Mouse (Mus musculus): ENCODE measurements around the gene Slc39a11. TPM values are rescaled to one million over a fixed set of nuclear protein-coding genes. Genes with fewer than 3 reads are reported as not detected.
A peak's percentile ranks its signal among the peaks of the same experiment; 100 is the strongest.

Slc39a11 gene
- polyA plus RNA-seq, 1 experiment from 2014 or later: 40.1 TPM

DNA sequence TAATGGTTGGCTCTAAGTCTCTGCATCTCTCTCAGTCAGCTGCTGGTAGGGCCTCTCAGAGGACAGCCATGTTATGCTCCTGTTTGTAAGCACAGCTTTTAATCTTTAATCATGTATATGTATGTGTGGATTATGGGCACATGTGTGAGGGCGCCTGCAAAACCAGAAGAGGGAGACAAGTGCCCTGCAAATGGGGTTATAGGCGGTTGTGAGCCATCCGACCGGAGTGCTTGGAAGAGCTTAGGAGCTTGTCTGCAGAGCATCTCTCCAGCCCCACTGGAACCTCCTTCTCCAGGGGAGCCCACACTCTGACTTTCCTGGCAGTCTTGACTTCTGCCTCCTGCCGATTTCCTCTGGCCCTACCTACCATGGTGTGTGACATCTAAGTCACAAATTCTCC, 211.0 kb downstream of the Slc39a11 start:
- Histone ChIP-seq H3K36me3 (ENCODE audit: control insufficient read depth, insufficient read depth, low read length) (no peaks in the 10 kb centered on the region), H3K9ac (ENCODE audit: low read depth, low read length) (peak overlapping the region; percentile 39; the same call in 1 of the 2 replicates), H3K4me1 (ENCODE audit: control insufficient read depth, insufficient read depth, low read depth, low read length) (peaks cover 13% of the 10 kb centered on the region), H3K27me3 (replicated peaks; ENCODE audit: control insufficient read depth, insufficient read depth, low read length) (no peaks in the 10 kb centered on the region), H3K4me3 (ENCODE audit: low read length) (no peak overlapping the region), H3K4me2 (ENCODE audit: low read length) (no peak overlapping the region), H3K27ac (ENCODE audit: low read depth, low read length) (peak overlapping the region; percentile 62), H3K9me3 (ENCODE audit: control insufficient read depth, low read length) (peaks cover 7% of the 10 kb centered on the region)
- 64% methylated on average over 5 of the region's 5 CpGs for WGBS
- ATAC-seq: peak; percentile 28

- WGBS: 90% methylated on average over 9 of the region's 9 CpGs
- H3K4me2 ChIP-seq (ENCODE audit: low read length): no peak overlapping the region
Observed at GRCm38 (mm10) chr11:113437357-113437756, 212.5 kb downstream of the Slc39a11 start.

GRCm38 (mm10) chr11:113436299-113436698, 213.6 kb downstream of the Slc39a11 start:
- H3K36me3 ChIP-seq (ENCODE audit: control insufficient read depth, insufficient read depth, low read length): no peaks in the 10 kb centered on the region
- no peaks in the 10 kb centered on the region for H3K27me3 ChIP-seq (replicated peaks; ENCODE audit: control insufficient read depth, insufficient read depth, low read length)
- H3K9me3 ChIP-seq (ENCODE audit: control insufficient read depth, low read length): peaks cover 9% of the 10 kb centered on the region
- no peak for ATAC-seq
- H3K9ac ChIP-seq (ENCODE audit: low read depth, low read length): no peak overlapping the region
- no peak overlapping the region for H3K27ac ChIP-seq (ENCODE audit: low read depth, low read length)
- H3K4me2 ChIP-seq (ENCODE audit: low read length): no peak overlapping the region
- H3K4me1 ChIP-seq (ENCODE audit: control insufficient read depth, insufficient read depth, low read depth, low read length): peaks cover 13% of the 10 kb centered on the region
- WGBS: 83% methylated on average over 6 of the region's 6 CpGs
- no peak overlapping the region for H3K4me3 ChIP-seq (ENCODE audit: low read length)

More at GRCm38 (mm10) chr11:113437357-113437756, 212.5 kb downstream of the Slc39a11 start:
- no peak for ATAC-seq
- H3K36me3 ChIP-seq (ENCODE audit: control insufficient read depth, insufficient read depth, low read length): no peaks in the 10 kb centered on the region
- no peak overlapping the region for H3K4me3 ChIP-seq (ENCODE audit: low read length)
- H3K9ac ChIP-seq (ENCODE audit: low read depth, low read length): no peak overlapping the region
- H3K9me3 ChIP-seq (ENCODE audit: control insufficient read depth, low read length): peaks cover 7% of the 10 kb centered on the region
- peaks cover 13% of the 10 kb centered on the region for H3K4me1 ChIP-seq (ENCODE audit: control insufficient read depth, insufficient read depth, low read depth, low read length)
- no peak overlapping the region for H3K27ac ChIP-seq (ENCODE audit: low read depth, low read length)
- H3K27me3 ChIP-seq (replicated peaks; ENCODE audit: control insufficient read depth, insufficient read depth, low read length): no peaks in the 10 kb centered on the region

DNA sequence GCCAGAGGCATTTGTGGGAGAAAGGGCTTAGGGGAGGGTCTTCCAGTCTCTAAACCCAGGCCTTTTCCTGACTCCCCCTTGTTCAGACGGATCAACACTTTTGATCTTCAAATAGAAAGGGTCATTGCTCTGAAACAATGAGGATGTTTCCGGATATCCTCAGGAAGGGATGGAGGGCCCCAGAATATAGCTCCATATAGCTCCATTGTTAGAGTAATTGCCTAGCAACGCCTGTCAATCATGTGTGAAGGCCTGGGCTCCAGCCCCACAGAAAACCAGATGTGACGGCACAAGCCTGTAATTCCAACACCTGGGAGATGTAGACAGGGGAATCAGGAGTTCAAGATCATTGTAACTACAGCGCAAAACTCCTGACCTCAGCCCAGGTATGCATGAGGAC, 214.2 kb downstream of the Slc39a11 start:
- no peak overlapping the region for H3K4me3 ChIP-seq (ENCODE audit: low read length)

DNA sequence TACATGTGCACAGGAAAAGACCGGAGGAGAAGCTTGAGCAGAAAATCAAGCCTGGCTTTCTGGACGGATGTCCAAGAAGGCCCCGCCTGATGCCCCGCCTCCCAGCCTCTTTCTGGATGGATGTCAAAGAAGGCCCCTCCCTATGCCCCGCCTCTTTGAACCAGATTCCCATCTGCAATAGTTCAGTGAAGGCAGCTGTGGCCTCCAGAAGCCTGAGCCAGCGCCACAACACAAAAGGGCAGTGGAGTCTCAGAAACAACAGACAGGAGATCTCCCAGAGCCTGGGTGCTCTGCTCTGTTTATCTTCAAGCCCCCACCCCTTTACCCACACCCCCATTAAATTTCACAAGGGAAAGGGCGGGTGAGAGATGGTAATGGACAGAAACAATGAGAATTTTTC, 218.7 kb downstream of the Slc39a11 start:
- 68% methylated on average over 7 of the region's 7 CpGs for WGBS
- no peaks in the 10 kb centered on the region for H3K36me3 ChIP-seq (ENCODE audit: control insufficient read depth, insufficient read depth, low read length)

More for the DNA sequence above, 214.2 kb downstream of the Slc39a11 start:
- H3K4me1 ChIP-seq (ENCODE audit: control insufficient read depth, insufficient read depth, low read depth, low read length): peaks cover 13% of the 10 kb centered on the region
- H3K9me3 ChIP-seq (ENCODE audit: control insufficient read depth, low read length): peaks cover 4% of the 10 kb centered on the region; the same call in 1 of the 2 replicates
- H3K36me3 ChIP-seq (ENCODE audit: control insufficient read depth, insufficient read depth, low read length): no peaks in the 10 kb centered on the region
- H3K4me2 ChIP-seq (ENCODE audit: low read length): no peak overlapping the region
- no peak overlapping the region for H3K9ac ChIP-seq (ENCODE audit: low read depth, low read length)
- H3K27me3 ChIP-seq (replicated peaks; ENCODE audit: control insufficient read depth, insufficient read depth, low read length): no peaks in the 10 kb centered on the region
- no peak for ATAC-seq
- no peak overlapping the region; the same call in 1 of the 2 replicates for H3K27ac ChIP-seq (ENCODE audit: low read depth, low read length)
- 35% methylated on average over 5 of the region's 5 CpGs for WGBS

GRCm38 (mm10) chr11:113425882-113426281, 224.0 kb downstream of the Slc39a11 start:
- H3K27ac ChIP-seq (ENCODE audit: low read depth, low read length): peak overlapping the region; percentile 40
- 40% methylated on average over 9 of the region's 9 CpGs for WGBS
- no peak overlapping the region for H3K4me3 ChIP-seq (ENCODE audit: low read length)
- H3K9ac ChIP-seq (ENCODE audit: low read depth, low read length): no peak overlapping the region; the same call in 1 of the 2 replicates
- 0 out of 2 replicates have a peak overlapping the region, but pooled peaks have one; percentile 11 for H3K4me2 ChIP-seq (ENCODE audit: low read length)
- no peaks in the 10 kb centered on the region for H3K36me3 ChIP-seq (ENCODE audit: control insufficient read depth, insufficient read depth, low read length)
- no peaks in the 10 kb centered on the region for H3K27me3 ChIP-seq (replicated peaks; ENCODE audit: control insufficient read depth, insufficient read depth, low read length)
- H3K4me1 ChIP-seq (ENCODE audit: control insufficient read depth, insufficient read depth, low read depth, low read length): peaks cover 6% of the 10 kb centered on the region
- H3K9me3 ChIP-seq (ENCODE audit: control insufficient read depth, low read length): no peaks in the 10 kb centered on the region
- peak; percentile 57; the same call in 1 of the 2 replicates for ATAC-seq

More for the DNA sequence above, 218.7 kb downstream of the Slc39a11 start:
- Histone ChIP-seq H3K4me3 (ENCODE audit: low read length) (no peak overlapping the region), H3K4me1 (ENCODE audit: control insufficient read depth, insufficient read depth, low read depth, low read length) (peaks cover 2% of the 10 kb centered on the region; the same call in 1 of the 2 replicates), H3K9ac (ENCODE audit: low read depth, low read length) (no peak overlapping the region), H3K27ac (ENCODE audit: low read depth, low read length) (no peak overlapping the region), H3K4me2 (ENCODE audit: low read length) (no peak overlapping the region), H3K9me3 (ENCODE audit: control insufficient read depth, low read length) (0 out of 2 replicates have a peak, but pooled peaks cover 4% of the 10 kb centered on the region), H3K27me3 (replicated peaks; ENCODE audit: control insufficient read depth, insufficient read depth, low read length) (no peaks in the 10 kb centered on the region)
- no peak for ATAC-seq

DNA sequence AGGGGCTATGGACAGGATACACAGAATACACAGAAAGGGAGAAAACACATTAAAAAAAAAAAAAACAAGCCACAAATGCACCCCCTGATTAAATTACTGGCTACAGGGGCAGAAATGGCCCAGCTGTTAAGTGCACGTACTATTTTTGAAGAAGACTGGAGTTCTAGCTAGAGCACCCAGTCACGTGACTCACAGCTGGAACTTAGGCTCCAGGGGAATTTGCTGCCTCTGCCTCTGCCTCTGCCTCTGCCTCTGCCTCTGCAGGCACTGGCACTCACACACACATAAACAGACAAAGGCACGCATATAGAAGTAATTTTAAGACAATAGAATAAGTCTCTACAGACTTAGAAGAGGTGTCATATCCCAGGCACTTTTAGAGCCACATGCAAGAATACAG, 224.4 kb downstream of the Slc39a11 start:
- Histone ChIP-seq H3K4me2 (ENCODE audit: low read length) (no peak overlapping the region), H3K36me3 (ENCODE audit: control insufficient read depth, insufficient read depth, low read length) (no peaks in the 10 kb centered on the region), H3K4me3 (ENCODE audit: low read length) (no peak overlapping the region), H3K27ac (ENCODE audit: low read depth, low read length) (peak overlapping the region; percentile 40), H3K27me3 (replicated peaks; ENCODE audit: control insufficient read depth, insufficient read depth, low read length) (no peaks in the 10 kb centered on the region), H3K4me1 (ENCODE audit: control insufficient read depth, insufficient read depth, low read depth, low read length) (peaks cover 6% of the 10 kb centered on the region), H3K9ac (ENCODE audit: low read depth, low read length) (no peak overlapping the region), H3K9me3 (ENCODE audit: control insufficient read depth, low read length) (no peaks in the 10 kb centered on the region)
- 0 out of 2 replicates have a peak, but pooled peaks have one; percentile 18 for ATAC-seq
- WGBS: 44% methylated on average over 3 of the region's 3 CpGs

DNA sequence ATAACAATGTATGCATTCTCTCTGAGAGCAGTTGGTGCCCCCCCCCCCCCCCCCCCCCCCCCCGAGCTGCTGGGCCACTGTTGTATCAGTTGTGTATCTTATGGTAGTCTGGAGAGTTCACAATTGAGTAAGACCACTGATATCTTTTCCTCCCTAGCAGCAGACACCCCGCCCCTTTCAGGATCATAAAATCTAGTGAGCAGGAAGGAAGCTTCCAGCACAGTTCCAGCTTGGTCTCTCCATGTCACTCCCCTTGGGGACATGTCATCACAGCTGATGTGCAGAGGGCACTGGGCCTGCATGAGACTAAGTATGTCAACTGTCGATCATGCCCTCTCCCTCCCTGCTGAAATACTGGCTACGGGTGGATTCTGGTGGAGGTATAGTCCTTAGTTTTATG, 225.1 kb downstream of the Slc39a11 start:
- Histone ChIP-seq H3K36me3 (ENCODE audit: control insufficient read depth, insufficient read depth, low read length) (no peaks in the 10 kb centered on the region), H3K27ac (ENCODE audit: low read depth, low read length) (no peak overlapping the region), H3K27me3 (replicated peaks; ENCODE audit: control insufficient read depth, insufficient read depth, low read length) (no peaks in the 10 kb centered on the region), H3K4me3 (ENCODE audit: low read length) (no peak overlapping the region), H3K4me1 (ENCODE audit: control insufficient read depth, insufficient read depth, low read depth, low read length) (peaks cover 6% of the 10 kb centered on the region), H3K9me3 (ENCODE audit: control insufficient read depth, low read length) (no peaks in the 10 kb centered on the region), H3K9ac (ENCODE audit: low read depth, low read length) (no peak overlapping the region), H3K4me2 (ENCODE audit: low read length) (no peak overlapping the region)
- ATAC-seq: no peak
- WGBS: 68% methylated on average over 3 of the region's 4 CpGs

GRCm38 (mm10) chr11:113422598-113422997, 227.3 kb downstream of the Slc39a11 start:
- H3K27ac ChIP-seq (ENCODE audit: low read depth, low read length): no peak overlapping the region
- no peak overlapping the region for H3K9ac ChIP-seq (ENCODE audit: low read depth, low read length)
- WGBS: 97% methylated on average over 7 of the region's 7 CpGs
- no peak overlapping the region for H3K4me3 ChIP-seq (ENCODE audit: low read length)
- H3K4me2 ChIP-seq (ENCODE audit: low read length): no peak overlapping the region
- H3K9me3 ChIP-seq (ENCODE audit: control insufficient read depth, low read length): no peaks in the 10 kb centered on the region
- no peak for ATAC-seq
- no peaks in the 10 kb centered on the region for H3K27me3 ChIP-seq (replicated peaks; ENCODE audit: control insufficient read depth, insufficient read depth, low read length)
- H3K4me1 ChIP-seq (ENCODE audit: control insufficient read depth, insufficient read depth, low read depth, low read length): peaks cover 6% of the 10 kb centered on the region
- H3K36me3 ChIP-seq (ENCODE audit: control insufficient read depth, insufficient read depth, low read length): no peaks in the 10 kb centered on the region

Data from hindbrain, embryonic 16.5 days (tissue).